In genomic region chr1:193588477-193589464, GRCm38 (mm10) we compare ENCODE assay signal across 8 mouse cellular contexts.
A peak's percentile ranks its signal among the peaks of the same experiment; 100 is the strongest.
DNase-seq lines count a peak whose midpoint lies in the region; ATAC-seq lines count a peak whose summit lies in the region.

No protein-coding gene starts in this region.

- no peaks in the 10 kb centered on the region for H3K36me3 ChIP-seq in splenic B cell, adult 2 months (ENCODE audit: control insufficient read depth, insufficient read depth, low read length, poor library complexity, severe bottlenecking)

- DNase-seq in layer of hippocampus, adult 11-12 months (ENCODE audit: low spot score) = peak; percentile 70
- no peak for DNase-seq in layer of hippocampus, adult 9-10 months (ENCODE audit: low spot score)
- peak; percentile 61 to 78 for DNase-seq in cerebellum, postnatal 25 days
- DNase-seq in gastrocnemius, adult 18-20 months (ENCODE audit: low spot score) = peak; percentile 38
- DNase-seq in hindlimb bud, embryonic 11.5 days (ENCODE audit: extremely low spot score, low read depth, low spot score) = peak; percentile 52
- peak; percentile 59 to 74 for DNase-seq in left cerebral cortex, postnatal 10 days (ENCODE audit: extremely low spot score in 1 of 2, low spot score in 2 of 2)
- DNase-seq in splenic B cell, adult 2 months (ENCODE audit: low read depth, low spot score) = peak; percentile 5

- no peaks in the 10 kb centered on the region for H3K27me3 ChIP-seq in splenic B cell, adult 2 months (ENCODE audit: control insufficient read depth, insufficient read depth, low read length, poor library complexity, severe bottlenecking)

- intact Hi-C loops in left cerebral cortex, postnatal 10 days (cut with DNase I) = loop anchor here (5.0 to 10.0 kb wide), 5 partner anchors 81 to 1026 kb away; partner anchors contain the start of gene Plxna2

- ATAC-seq in megakaryocyte progenitor cell, adult 5-6 weeks (replicated peaks; ENCODE audit: poor library complexity) = peak; percentile 96
